Mouse (Mus musculus) forebrain, embryonic 13.5 days (tissue): ENCODE measurements around the gene Pbld2. TPM values are rescaled to one million over a fixed set of nuclear protein-coding genes. Genes with fewer than 3 reads are reported as not detected.

Source experiments
- polyA plus RNA-seq: library from polyadenylated mRNA; unstranded; fragments of >200 nt; fragmentation: Nextera tagmentation; extraction: Ambion mirVana; gene quantifications from 2 replicates; pipeline ENCODE4 v1.2.1, GENCODE M21; 2015

Pbld2 gene
- polyA plus RNA-seq, 1 experiment from 2014 or later = 0.83 TPM

Other genes with a start within 250 kb of the Pbld2 start
- 145 and 146 TPM in 2 replicates for gene Ccar1, start 232.0 kb upstream of the Pbld2 start, polyA plus RNA-seq
- gene Tet1, start 115.3 kb upstream of the Pbld2 start, polyA plus RNA-seq = 29.2 and 32.1 TPM in 2 replicates
- gene Slc25a16, start 103.7 kb upstream of the Pbld2 start, polyA plus RNA-seq = 14.0 and 15.0 TPM in 2 replicates
- 16.4 and 18.6 TPM in 2 replicates for gene Dna2, start 77.3 kb upstream of the Pbld2 start, polyA plus RNA-seq
- gene Rufy2, start 44.1 kb upstream of the Pbld2 start, polyA plus RNA-seq = 45.2 and 47.3 TPM in 2 replicates
- gene Hnrnph3, start 98 bp upstream of the Pbld2 start, polyA plus RNA-seq = 242 and 248 TPM in 2 replicates
- 1.7 and 1.8 TPM in 2 replicates for gene Pbld1, start 35.8 kb downstream of the Pbld2 start, polyA plus RNA-seq
- 0.63 and 1.0 TPM in 2 replicates for gene Atoh7, start 75.3 kb downstream of the Pbld2 start, polyA plus RNA-seq
- 0.16 TPM in 1 of 2 replicates, not detected in the other for gene Mypn, start 179.6 kb downstream of the Pbld2 start, polyA plus RNA-seq
- gene Herc4, start 219.5 kb downstream of the Pbld2 start, polyA plus RNA-seq = 33.6 and 38.1 TPM in 2 replicates